Mouse (Mus musculus): ENCODE measurements around the gene Bcl7b. TPM values are rescaled to one million over a fixed set of nuclear protein-coding genes. Genes with fewer than 3 reads are reported as not detected.
A peak's percentile ranks its signal among the peaks of the same experiment; 100 is the strongest.

Gene Bcl7b
- polyA plus RNA-seq (2012; rRNA removed) = 12.1 and 28.4 TPM in 2 replicates

GRCm38 (mm10) chr5:135168063-135169062 lies at the start of gene Bcl7b:
Gene Bcl7b, plus strand, starts transcription at chr5:135168283.
- WGBS = under 1% methylated on average over 95 of the region's 95 CpGs
- Histone ChIP-seq H3K4me1 (ENCODE audit: control insufficient read depth, insufficient read depth, insufficient read length, low read length) (no peaks in the 10 kb centered on the region; the same call in 1 of the 2 replicates), H3K27ac (ENCODE audit: insufficient read depth, low read depth, low read length) (peak within 1 kb of the TSS; percentile 95), H3K4me3 (ENCODE audit: low read depth, low read length) (peak within 1 kb of the TSS; percentile 87), H3K36me3 (ENCODE audit: control insufficient read depth, insufficient read depth, low read length) (peaks cover 13% of the 10 kb centered on the region), H3K27me3 (ENCODE audit: control insufficient read depth, insufficient read depth, low read length) (no peaks in the 10 kb centered on the region)
- TF ChIP-seq CTCF (IDR thresholded peaks at IDR 0.05; ENCODE audit: extremely low read depth, insufficient read length, insufficient replicate concordance, low read depth, low read length) = no peak
- TF ChIP-seq POLR2A (IDR thresholded peaks at IDR 0.05; ENCODE audit: low read depth, low read length) = peak; percentile 35; the same call in 1 of the 2 replicates

- Histone ChIP-seq H3K36me3 (ENCODE audit: control insufficient read depth, insufficient read depth, low read length) (peaks cover 27% of the 10 kb centered on the region), H3K27ac (ENCODE audit: insufficient read depth, low read depth, low read length) (peak overlapping the region; percentile 71), H3K4me1 (ENCODE audit: control insufficient read depth, insufficient read depth, insufficient read length, low read length) (peaks cover 15% of the 10 kb centered on the region), H3K4me3 (ENCODE audit: low read depth, low read length) (no peak overlapping the region), H3K27me3 (ENCODE audit: control insufficient read depth, insufficient read depth, low read length) (no peaks in the 10 kb centered on the region)
- TF ChIP-seq POLR2A (IDR thresholded peaks at IDR 0.05; ENCODE audit: low read depth, low read length) = no peak
- TF ChIP-seq CTCF (IDR thresholded peaks at IDR 0.05; ENCODE audit: extremely low read depth, insufficient read length, insufficient replicate concordance, low read depth, low read length) = peak; percentile 82
- 6% methylated on average over 6 of the region's 6 CpGs for WGBS
These were observed 49.4 kb upstream of the Bcl7b start for GRCm38 (mm10) chr5:135118589-135119081.

GRCm38 (mm10) chr5:135120753-135121152 lies 47.3 kb upstream of the Bcl7b start:
- Histone ChIP-seq H3K4me3 (ENCODE audit: low read depth, low read length) (no peak overlapping the region), H3K36me3 (ENCODE audit: control insufficient read depth, insufficient read depth, low read length) (peaks cover 29% of the 10 kb centered on the region), H3K27ac (ENCODE audit: insufficient read depth, low read depth, low read length) (no peak overlapping the region), H3K4me1 (ENCODE audit: control insufficient read depth, insufficient read depth, insufficient read length, low read length) (peaks cover 10% of the 10 kb centered on the region), H3K27me3 (ENCODE audit: control insufficient read depth, insufficient read depth, low read length) (no peaks in the 10 kb centered on the region)
- WGBS = 65% methylated on average over 4 of the region's 4 CpGs
- TF ChIP-seq CTCF (IDR thresholded peaks at IDR 0.05; ENCODE audit: extremely low read depth, insufficient read length, insufficient replicate concordance, low read depth, low read length) (no peak), POLR2A (IDR thresholded peaks at IDR 0.05; ENCODE audit: low read depth, low read length) (no peak)

- H3K36me3 ChIP-seq (ENCODE audit: control insufficient read depth, insufficient read depth, low read length) = peaks cover 54% of the 10 kb centered on the region
- no peaks in the 10 kb centered on the region for H3K27me3 ChIP-seq (ENCODE audit: control insufficient read depth, insufficient read depth, low read length)
- no peak overlapping the region for H3K4me3 ChIP-seq (ENCODE audit: low read depth, low read length)
- 89% methylated on average over 6 of the region's 6 CpGs for WGBS
- H3K4me1 ChIP-seq (ENCODE audit: control insufficient read depth, insufficient read depth, insufficient read length, low read length) = no peaks in the 10 kb centered on the region
- H3K27ac ChIP-seq (ENCODE audit: insufficient read depth, low read depth, low read length) = no peak overlapping the region
- TF ChIP-seq CTCF (IDR thresholded peaks at IDR 0.05; ENCODE audit: extremely low read depth, insufficient read length, insufficient replicate concordance, low read depth, low read length) = no peak
- TF ChIP-seq POLR2A (IDR thresholded peaks at IDR 0.05; ENCODE audit: low read depth, low read length) = no peak
These were observed 42.0 kb upstream of the Bcl7b start for GRCm38 (mm10) chr5:135126121-135126520.

- H3K27ac ChIP-seq (ENCODE audit: insufficient read depth, low read depth, low read length) = no peak overlapping the region
- H3K27me3 ChIP-seq (ENCODE audit: control insufficient read depth, insufficient read depth, low read length) = no peaks in the 10 kb centered on the region
- peaks cover 49% of the 10 kb centered on the region for H3K36me3 ChIP-seq (ENCODE audit: control insufficient read depth, insufficient read depth, low read length)
- no peaks in the 10 kb centered on the region for H3K4me1 ChIP-seq (ENCODE audit: control insufficient read depth, insufficient read depth, insufficient read length, low read length)
- 76% methylated on average over 5 of the region's 6 CpGs for WGBS
- no peak overlapping the region for H3K4me3 ChIP-seq (ENCODE audit: low read depth, low read length)
- TF ChIP-seq POLR2A (IDR thresholded peaks at IDR 0.05; ENCODE audit: low read depth, low read length) = no peak
- TF ChIP-seq CTCF (IDR thresholded peaks at IDR 0.05; ENCODE audit: extremely low read depth, insufficient read length, insufficient replicate concordance, low read depth, low read length) = no peak
These were observed 40.4 kb upstream of the Bcl7b start for GRCm38 (mm10) chr5:135127669-135128068.

GRCm38 (mm10) chr5:135129747-135130146 lies 38.3 kb upstream of the Bcl7b start:
- Histone ChIP-seq H3K27me3 (ENCODE audit: control insufficient read depth, insufficient read depth, low read length) (no peaks in the 10 kb centered on the region), H3K36me3 (ENCODE audit: control insufficient read depth, insufficient read depth, low read length) (peaks cover 54% of the 10 kb centered on the region), H3K4me1 (ENCODE audit: control insufficient read depth, insufficient read depth, insufficient read length, low read length) (0 out of 2 replicates have a peak, but pooled peaks cover 4% of the 10 kb centered on the region), H3K4me3 (ENCODE audit: low read depth, low read length) (no peak overlapping the region), H3K27ac (ENCODE audit: insufficient read depth, low read depth, low read length) (no peak overlapping the region)
- WGBS = 87% methylated on average over 4 of the region's 4 CpGs
- TF ChIP-seq POLR2A (IDR thresholded peaks at IDR 0.05; ENCODE audit: low read depth, low read length) (no peak), CTCF (IDR thresholded peaks at IDR 0.05; ENCODE audit: extremely low read depth, insufficient read length, insufficient replicate concordance, low read depth, low read length) (no peak)
